Comparison of ENCODE assay signal across 8 mouse cellular contexts in the genomic region with DNA sequence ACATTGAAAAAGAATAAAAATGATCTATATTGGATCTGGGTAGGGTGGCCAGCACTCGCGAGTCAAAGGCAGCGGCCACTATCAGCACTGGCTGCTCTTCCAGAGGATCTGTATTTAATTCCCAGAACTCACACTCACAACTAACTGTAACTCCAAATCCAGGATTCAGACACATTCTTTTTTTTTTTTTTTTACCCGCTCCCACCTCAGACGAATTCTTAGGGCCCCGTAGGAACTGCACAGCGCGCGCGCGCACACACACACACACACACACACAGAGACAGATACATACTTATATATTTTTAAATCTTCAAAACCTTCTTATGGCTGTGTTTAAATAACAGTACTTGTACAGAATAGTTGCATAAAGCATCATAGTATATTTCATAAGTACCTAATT. TPM values are rescaled to one million over a fixed set of nuclear protein-coding genes. Genes with fewer than 3 reads are reported as not detected.
DNase-seq lines count a peak whose midpoint lies in the region; ATAC-seq and TF ChIP-seq lines count a peak whose summit lies in the region.

No protein-coding gene starts in this region.

- peak overlapping the region; percentile 89 for H3K4me2 ChIP-seq in forebrain, embryonic 15.5 days (replicated peaks)
- H3K4me2 ChIP-seq in liver, embryonic 13.5 days: peak overlapping the region; percentile 89

- 30% methylated on average over 11 of the region's 11 CpGs for whole genome bisulfite sequencing in lung, adult 2 months
- 26% methylated on average over 11 of the region's 11 CpGs for WGBS in forebrain, embryonic 15.5 days
- WGBS in liver, embryonic 13.5 days (ENCODE audit: insufficient replicate concordance): 14% methylated on average over 11 of the region's 11 CpGs

- peak overlapping the region; percentile 68 for H3K27ac ChIP-seq in bone marrow macrophage, adult 2 months (ENCODE audit: insufficient read depth, low read depth, low read length)
- peak overlapping the region; percentile 80; the same call in 1 of the 2 replicates for H3K27ac ChIP-seq in forebrain, embryonic 15.5 days (replicated peaks)
- peak overlapping the region; percentile 98 for H3K27ac ChIP-seq in liver, embryonic 13.5 days

- DNase-seq in lung, adult 2 months: peak; percentile 4
- DNase-seq in lung, adult 18-20 months: no peak
- DNase-seq in liver, embryonic 13.5 days: no peak
- no peak for DNase-seq in ovary, postnatal 36 days (ENCODE audit: low spot score)
- DNase-seq in urinary bladder, adult 18-20 months (ENCODE audit: low spot score in 2 of 2): no peak
- DNase-seq in right cerebral cortex, adult 18-20 months: no peak

- no peak; the same call in 1 of the 2 replicates for ATAC-seq in forebrain, embryonic 15.5 days (replicated peaks)
- ATAC-seq in liver, embryonic 13.5 days (ENCODE audit: low read depth): peak; percentile 21; the same call in 1 of the 2 replicates

- no peak for TF ChIP-seq POLR2A in lung, adult 2 months (IDR thresholded peaks at IDR 0.05; ENCODE audit: borderline replicate concordance, extremely low read depth, low read depth, low read length)
- TF ChIP-seq POLR2A in bone marrow macrophage, adult 2 months (IDR thresholded peaks at IDR 0.05; ENCODE audit: borderline replicate concordance, low read depth, low read length): no peak

- peak overlapping the region; percentile 93 for H3K4me3 ChIP-seq in lung, adult 2 months (replicated peaks; ENCODE audit: extremely low read depth, low read depth, low read length)
- peak overlapping the region; percentile 95 for H3K4me3 ChIP-seq in bone marrow macrophage, adult 2 months (ENCODE audit: insufficient read depth, low read length)
- peak overlapping the region; percentile 100 for H3K4me3 ChIP-seq in forebrain, embryonic 15.5 days
- peak overlapping the region; percentile 100 for H3K4me3 ChIP-seq in liver, embryonic 13.5 days (replicated peaks)

- peak overlapping the region; percentile 98; the same call in 1 of the 2 replicates for H3K9ac ChIP-seq in forebrain, embryonic 15.5 days (replicated peaks)
- H3K9ac ChIP-seq in liver, embryonic 13.5 days: peak overlapping the region; percentile 96

- no peak for TF ChIP-seq CTCF in lung, adult 2 months (IDR thresholded peaks at IDR 0.05; ENCODE audit: insufficient read depth, low read length)
- TF ChIP-seq CTCF in bone marrow macrophage, adult 2 months (IDR thresholded peaks at IDR 0.05; ENCODE audit: low read depth, low read length): no peak

- no peaks in the 10 kb centered on the region for H3K27me3 ChIP-seq in forebrain, embryonic 15.5 days
- no peaks in the 10 kb centered on the region for H3K27me3 ChIP-seq in liver, embryonic 13.5 days

- H3K4me1 ChIP-seq in lung, adult 2 months (ENCODE audit: control insufficient read depth, insufficient read depth, low read length): peaks cover 3% of the 10 kb centered on the region; the same call in 1 of the 2 replicates
- H3K4me1 ChIP-seq in bone marrow macrophage, adult 2 months (ENCODE audit: control insufficient read depth, insufficient read depth, low read length): peaks cover 12% of the 10 kb centered on the region
- H3K4me1 ChIP-seq in forebrain, embryonic 15.5 days: peaks cover 24% of the 10 kb centered on the region
- H3K4me1 ChIP-seq in liver, embryonic 13.5 days (replicated peaks): peaks cover 34% of the 10 kb centered on the region

- peaks cover 17% of the 10 kb centered on the region for H3K36me3 ChIP-seq in forebrain, embryonic 15.5 days
- peaks cover 21% of the 10 kb centered on the region for H3K36me3 ChIP-seq in liver, embryonic 13.5 days

- no peaks in the 10 kb centered on the region for H3K9me3 ChIP-seq in forebrain, embryonic 15.5 days
- no peaks in the 10 kb centered on the region for H3K9me3 ChIP-seq in liver, embryonic 13.5 days (replicated peaks)

RNA-seq across cellular contexts. Expression of gene Atp13a1, which starts 0.6 kb away (rescaled TPM):
- polyA plus RNA-seq in lung, adult 2 months (2012; rRNA removed): 65.7 and 70.8 TPM in 2 replicates
- 25.7 and 31.2 TPM in 2 replicates for polyA plus RNA-seq in bone marrow macrophage, adult 2 months (2012; ENCODE audit: insufficient read depth, insufficient read length, missing spikeins)
- polyA plus RNA-seq in forebrain, embryonic 15.5 days (2015; fragmentation: Nextera tagmentation; extraction: Ambion mirVana): 50.2 and 50.8 TPM in 2 replicates
- 20.1 and 22.0 TPM in 2 replicates for polyA plus RNA-seq in liver, embryonic 13.5 days (2015; fragmentation: Nextera tagmentation; extraction: Ambion mirVana)

RNA-seq across cellular contexts. Expression of gene Zfp866, which starts 0.6 kb away (rescaled TPM):
- polyA plus RNA-seq in lung, adult 2 months (2012; rRNA removed): 9.2 and 14.3 TPM in 2 replicates
- 17.6 and 19.3 TPM in 2 replicates for polyA plus RNA-seq in bone marrow macrophage, adult 2 months (2012; ENCODE audit: insufficient read depth, insufficient read length, missing spikeins)
- polyA plus RNA-seq in forebrain, embryonic 15.5 days (2015; fragmentation: Nextera tagmentation; extraction: Ambion mirVana): 48.2 and 48.3 TPM in 2 replicates
- 7.2 and 8.3 TPM in 2 replicates for polyA plus RNA-seq in liver, embryonic 13.5 days (2015; fragmentation: Nextera tagmentation; extraction: Ambion mirVana)

RNA-seq across cellular contexts. Expression of gene Gm20422, which starts 15.7 kb away (rescaled TPM):
- polyA plus RNA-seq in lung, adult 2 months (2012; rRNA removed): 0.80 and 1.5 TPM in 2 replicates
- polyA plus RNA-seq in bone marrow macrophage, adult 2 months (2012; ENCODE audit: insufficient read depth, insufficient read length, missing spikeins): 2.8 and 3.0 TPM in 2 replicates
- polyA plus RNA-seq in forebrain, embryonic 15.5 days (2015; fragmentation: Nextera tagmentation; extraction: Ambion mirVana): 0.61 TPM in 1 of 2 replicates, not detected in the other
- polyA plus RNA-seq in liver, embryonic 13.5 days (2015; fragmentation: Nextera tagmentation; extraction: Ambion mirVana): 0.28 and 0.63 TPM in 2 replicates

RNA-seq across cellular contexts. Expression of gene Gmip, which starts 18.1 kb away (rescaled TPM):
- polyA plus RNA-seq in lung, adult 2 months (2012; rRNA removed): 42.7 and 45.1 TPM in 2 replicates
- polyA plus RNA-seq in bone marrow macrophage, adult 2 months (2012; ENCODE audit: insufficient read depth, insufficient read length, missing spikeins): 164 and 201 TPM in 2 replicates
- 42.4 and 44.4 TPM in 2 replicates for polyA plus RNA-seq in forebrain, embryonic 15.5 days (2015; fragmentation: Nextera tagmentation; extraction: Ambion mirVana)
- 4.7 and 5.0 TPM in 2 replicates for polyA plus RNA-seq in liver, embryonic 13.5 days (2015; fragmentation: Nextera tagmentation; extraction: Ambion mirVana)

RNA-seq across cellular contexts. Expression of gene Lpar2, which starts 31.9 kb away (rescaled TPM):
- polyA plus RNA-seq in lung, adult 2 months (2012; rRNA removed): 3.4 and 3.5 TPM in 2 replicates
- 0.91 and 1.0 TPM in 2 replicates for polyA plus RNA-seq in bone marrow macrophage, adult 2 months (2012; ENCODE audit: insufficient read depth, insufficient read length, missing spikeins)
- 0.65 and 0.89 TPM in 2 replicates for polyA plus RNA-seq in forebrain, embryonic 15.5 days (2015; fragmentation: Nextera tagmentation; extraction: Ambion mirVana)
- 0.07 and 0.09 TPM in 2 replicates for polyA plus RNA-seq in liver, embryonic 13.5 days (2015; fragmentation: Nextera tagmentation; extraction: Ambion mirVana)
